ENCODE assay signal across 9 mouse cellular contexts in the genomic region with DNA sequence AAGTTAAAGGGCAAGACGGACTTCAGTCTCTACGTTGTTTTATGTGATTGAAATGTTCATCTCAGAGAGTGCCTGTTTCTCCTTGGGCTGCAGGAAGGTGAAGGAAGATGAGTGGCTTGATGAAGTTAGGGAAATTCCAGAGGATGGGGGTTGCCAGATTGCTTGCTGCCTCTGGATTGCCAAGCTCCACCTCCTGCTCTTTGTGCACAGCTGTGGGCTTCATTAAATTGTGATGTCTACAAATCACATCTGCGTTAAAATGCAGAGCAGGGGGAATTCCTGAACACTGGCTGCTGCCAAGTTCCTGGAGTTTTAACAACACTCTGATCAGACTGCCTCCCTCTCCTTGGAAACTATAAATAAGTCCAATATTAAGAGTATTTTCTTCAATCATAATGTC.
DNase-seq lines count a peak whose midpoint lies in the region; ATAC-seq and TF ChIP-seq lines count a peak whose summit lies in the region.
"Had no signal": no experiment of that assay in that cellular context is flagged by ENCODE, and none has a peak within 500 bp of the region (broad histone marks: within the 10 kb centered on the region; RNA-seq: fewer than 3 reads in every experiment).

No protein-coding gene starts in this region.

- H3K9me3 ChIP-seq in liver, postnatal 0 days (ENCODE audit: low read length), result no peaks in the 10 kb centered on the region
- H3K9me3 ChIP-seq in intestine, embryonic 16.5 days (ENCODE audit: control insufficient read depth, low read length), result no peaks in the 10 kb centered on the region

- no peaks in the 10 kb centered on the region for H3K27me3 ChIP-seq in liver, postnatal 0 days (ENCODE audit: insufficient read depth, low read length)
- H3K27me3 ChIP-seq in intestine, embryonic 16.5 days (replicated peaks; ENCODE audit: control insufficient read depth, insufficient read depth, low read length), result no peaks in the 10 kb centered on the region

- no peak overlapping the region for H3K9ac ChIP-seq in liver, postnatal 0 days (replicated peaks)
- H3K9ac ChIP-seq in intestine, embryonic 16.5 days (ENCODE audit: low read depth, low read length), result no peak overlapping the region

- H3K27ac ChIP-seq in liver, postnatal 0 days (ENCODE audit: low read depth), result no peak overlapping the region
- H3K27ac ChIP-seq in intestine, embryonic 16.5 days (ENCODE audit: low read length), result no peak overlapping the region

- H3K4me2 ChIP-seq in liver, postnatal 0 days (ENCODE audit: low read depth, low read length), result no peak overlapping the region
- no peak overlapping the region for H3K4me2 ChIP-seq in intestine, embryonic 16.5 days (ENCODE audit: low read depth, low read length)

- H3K4me1 ChIP-seq in liver, postnatal 0 days (ENCODE audit: insufficient read depth), result no peaks in the 10 kb centered on the region
- no peaks in the 10 kb centered on the region for H3K4me1 ChIP-seq in intestine, embryonic 16.5 days (ENCODE audit: control insufficient read depth, insufficient read depth, low read length)

- WGBS in liver, postnatal 0 days (ENCODE audit: insufficient replicate concordance), result 58% methylated on average over 3 of the region's 3 CpGs
- 24% methylated on average over 3 of the region's 3 CpGs for WGBS in intestine, embryonic 16.5 days

- no peak for TF ChIP-seq EP300 in liver, postnatal 0 days (IDR thresholded peaks at IDR 0.05; ENCODE audit: low read depth)

- peak; percentile 3 for DNase-seq in liver
- no peak for DNase-seq in liver, postnatal 0 days
- DNase-seq in embryo, embryonic 11 days, result peak; percentile 37
- DNase-seq in lung, postnatal 36 days, result peak; percentile 54
- DNase-seq in layer of hippocampus, postnatal 36 days, result no peak
- DNase-seq in thymus, postnatal 14 days, result no peak
- DNase-seq in right cerebral cortex, postnatal 25 days, result no peak

- H3K36me3 ChIP-seq in liver, postnatal 0 days (replicated peaks; ENCODE audit: insufficient read depth, low read length), result no peaks in the 10 kb centered on the region
- H3K36me3 ChIP-seq in intestine, embryonic 16.5 days (ENCODE audit: control insufficient read depth, insufficient read depth, low read length), result no peaks in the 10 kb centered on the region

- no peak for ATAC-seq in liver, postnatal 0 days
- ATAC-seq in intestine, embryonic 16.5 days, result peak; percentile 79

- H3K4me3 ChIP-seq in liver, postnatal 0 days (ENCODE audit: low read depth, low read length), result no peak overlapping the region
- no peak overlapping the region for H3K4me3 ChIP-seq in intestine, embryonic 16.5 days (ENCODE audit: low read length)
- H3K4me3 ChIP-seq: myocyte had no signal

- TF ChIP-seq CTCF in liver, postnatal 0 days (IDR thresholded peaks at IDR 0.05; ENCODE audit: low read depth), result no peak

Comparison
In these comparisons a context has a peak if more than half of its experiments do, and no peak if none do; other contexts are left out.
1. DNase-seq: peak in liver (single experiment), embryo, embryonic 11 days (single experiment) and lung, postnatal 36 days (single experiment); none in liver, postnatal 0 days (single experiment), layer of hippocampus, postnatal 36 days (0 of 2), thymus, postnatal 14 days (single experiment) and right cerebral cortex, postnatal 25 days (single experiment).